In the genomic region with DNA sequence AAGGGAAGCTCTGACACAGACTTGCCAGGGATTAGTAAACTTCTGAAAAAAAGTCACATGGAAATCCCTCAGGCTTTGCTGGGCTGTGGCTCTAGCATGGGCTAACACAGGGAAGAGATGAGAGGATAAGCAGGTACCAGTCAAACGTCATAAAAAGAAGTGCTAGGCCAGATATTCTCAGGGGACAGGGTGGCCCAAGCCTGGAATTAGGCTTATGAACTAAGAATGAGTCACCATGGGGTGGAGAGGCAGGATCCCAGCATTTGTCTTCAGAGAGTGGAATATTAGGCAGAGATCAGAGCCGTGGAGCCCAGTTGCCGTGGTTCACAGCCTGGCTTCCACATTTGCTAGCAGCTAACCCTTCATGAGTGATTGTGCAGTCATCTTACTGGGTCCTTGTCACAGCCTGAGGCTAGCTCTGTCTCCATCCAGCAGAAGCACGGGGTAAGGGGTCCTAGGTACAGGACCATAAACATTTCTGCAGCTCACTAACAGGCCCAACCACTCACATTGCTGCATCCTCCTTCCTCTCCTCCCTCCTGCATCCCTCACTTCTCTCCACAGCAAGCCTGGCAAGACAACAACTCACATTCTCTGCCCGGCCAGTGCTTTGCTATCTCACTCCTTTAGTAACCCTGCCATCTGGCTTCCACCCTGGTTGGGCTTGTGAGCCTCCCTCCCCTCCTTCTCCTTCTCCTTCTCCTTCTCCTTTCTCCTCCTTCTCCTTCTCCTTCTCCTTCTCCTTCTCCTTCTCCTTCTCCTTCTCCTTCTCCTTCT, we compare ENCODE assay signal across 17 mouse cellular contexts.
DNase-seq lines count a peak whose midpoint lies in the region; ATAC-seq lines count a peak whose summit lies in the region.
"Had no signal": no experiment of that assay in that cellular context is flagged by ENCODE, and none has a peak within 500 bp of the region (broad histone marks: within the 10 kb centered on the region; RNA-seq: fewer than 3 reads in every experiment).

No protein-coding gene starts in this region.

- DNase-seq in cerebellum, postnatal 4 days (ENCODE audit: low spot score in 2 of 2) = no peak
- peak; percentile 42 for DNase-seq in MN1 (ENCODE audit: low spot score)
- DNase-seq in cerebellum, adult 18-20 months = peak; percentile 52 to 70
- DNase-seq in cerebellum, postnatal 25 days = peak; percentile 48 to 60
- DNase-seq in heart, adult 11 months = no peak
- no peak for DNase-seq in urinary bladder, postnatal 36 days (ENCODE audit: low spot score in 2 of 2)
- DNase-seq in layer of hippocampus, adult 9-11 months = no peak
- DNase-seq: adrenal gland, postnatal 10 days; heart, adult 18-20 months; heart, postnatal 4 days; kidney, postnatal 4 days; lung, embryonic 14.5 days; right cerebral cortex, postnatal 4 days; thymus, postnatal 25 days had no signal

- peak; percentile 72 for ATAC-seq in cerebellum, adult (ENCODE audit: insufficient number of reproducible peaks, low FRiP score, low TSS enrichment)
- ATAC-seq: forebrain, embryonic 15.5 days; intestine, embryonic 16.5 days had no signal

Comparison
In these comparisons a context has a peak if more than half of its experiments do, and no peak if none do; other contexts are left out.
1. DNase-seq: peak in MN1 (single experiment), cerebellum, adult 18-20 months (2 of 2) and cerebellum, postnatal 25 days (2 of 2); none in cerebellum, postnatal 4 days (0 of 2), heart, adult 11 months (single experiment), urinary bladder, postnatal 36 days (0 of 2) and layer of hippocampus, adult 9-11 months (single experiment).